Mouse (Mus musculus) thymus, adult 2 months (tissue): ENCODE results near the gene Cfap221.

Experiments used
- CTCF ChIP-seq: fragments of 200-500 bp; IDR thresholded peaks from 2 replicates; pipeline ENCODE4 v1.5.1; 2012; ENCODE audit warnings: mild to moderate bottlenecking, control low read depth, low read length, moderate library complexity, borderline replicate concordance; ENCODE audit not compliant: control insufficient read depth, poor library complexity, insufficient read depth; ENCODE audit errors: extremely low read depth
- POLR2A ChIP-seq: fragments of 200-500 bp; IDR thresholded peaks from 2 replicates; pipeline ENCODE4 v1.6.1; 2012; ENCODE audit warnings: mild to moderate bottlenecking, low read length, control low read depth, moderate library complexity; ENCODE audit not compliant: control insufficient read depth, poor library complexity, insufficient read depth; ENCODE audit errors: extremely low read depth

GRCm38 (mm10) chr1:119878909-119879308 lies 118.1 kb downstream of the Cfap221 start:
- TF ChIP-seq POLR2A (no peak), CTCF (no peak)
